ENCODE assay signal across 15 mouse cellular contexts in the genomic region with DNA sequence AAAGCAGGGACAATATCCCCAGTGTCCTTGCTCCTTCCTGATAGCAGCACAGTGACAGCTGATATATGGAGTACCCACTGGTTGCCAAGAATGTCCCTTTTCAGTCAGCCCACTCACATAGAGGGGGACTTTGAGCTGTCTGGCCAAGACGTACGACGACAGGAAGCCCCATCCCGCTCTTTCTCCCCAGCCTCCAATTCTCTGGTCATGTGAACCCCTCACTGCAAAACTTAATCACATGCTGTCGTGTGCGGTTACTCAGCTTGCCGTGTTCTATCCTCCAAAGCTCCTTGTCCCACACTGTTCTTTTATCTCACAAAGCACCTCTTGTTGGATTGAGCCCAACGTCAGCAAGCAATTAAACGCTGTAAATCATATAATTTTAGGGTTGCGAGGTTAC.
DNase-seq lines count a peak whose midpoint lies in the region; ATAC-seq and TF ChIP-seq lines count a peak whose summit lies in the region.
"Had no signal": no experiment of that assay in that cellular context is flagged by ENCODE, and none has a peak within 500 bp of the region (broad histone marks: within the 10 kb centered on the region; RNA-seq: fewer than 3 reads in every experiment).

No protein-coding gene starts in this region.

- H3K36me3 ChIP-seq in kidney, postnatal 0 days (ENCODE audit: insufficient read depth, low read length): no peaks in the 10 kb centered on the region
- H3K36me3 ChIP-seq in intestine, embryonic 14.5 days (ENCODE audit: control insufficient read depth, insufficient read depth, low read length): no peaks in the 10 kb centered on the region
- H3K36me3 ChIP-seq in neural tube, embryonic 11.5 days (ENCODE audit: control insufficient read depth, insufficient read depth, low read length): no peaks in the 10 kb centered on the region

- no peak overlapping the region for H3K27ac ChIP-seq in kidney, postnatal 0 days
- H3K27ac ChIP-seq in intestine, embryonic 14.5 days (ENCODE audit: low read depth): 0 out of 2 replicates have a peak overlapping the region, but pooled peaks have one; percentile 12
- no peak overlapping the region for H3K27ac ChIP-seq in neural tube, embryonic 11.5 days (ENCODE audit: low read depth, low read length)
- H3K27ac ChIP-seq: gastrocnemius, adult 2 months had no signal

- WGBS in kidney, postnatal 0 days: 16% methylated on average over 10 of the region's 10 CpGs
- 45% methylated on average over 10 of the region's 10 CpGs for WGBS in intestine, embryonic 14.5 days
- WGBS in neural tube, embryonic 11.5 days: 32% methylated on average over 10 of the region's 10 CpGs

- H3K4me3 ChIP-seq in kidney, postnatal 0 days (replicated peaks; ENCODE audit: low read depth, low read length): no peak overlapping the region
- no peak overlapping the region for H3K4me3 ChIP-seq in intestine, embryonic 14.5 days (ENCODE audit: low read depth, low read length)
- no peak overlapping the region for H3K4me3 ChIP-seq in neural tube, embryonic 11.5 days (ENCODE audit: low read depth, low read length)
- H3K4me3 ChIP-seq: erythroblast, embryonic 14.5 days; gastrocnemius, adult 2 months had no signal

- no peak for ATAC-seq in kidney, postnatal 0 days (replicated peaks; ENCODE audit: low FRiP score, low read depth)
- peak; percentile 64 for ATAC-seq in intestine, embryonic 14.5 days (replicated peaks; ENCODE audit: low FRiP score, low TSS enrichment, low read depth)
- ATAC-seq in neural tube, embryonic 11.5 days (ENCODE audit: insufficient read depth, low FRiP score, low TSS enrichment): peak; percentile 76

- H3K4me2 ChIP-seq in kidney, postnatal 0 days (ENCODE audit: low read length): no peak overlapping the region
- no peak overlapping the region for H3K4me2 ChIP-seq in intestine, embryonic 14.5 days (ENCODE audit: low read length)
- no peak overlapping the region for H3K4me2 ChIP-seq in neural tube, embryonic 11.5 days (ENCODE audit: low read depth)
- H3K4me2 ChIP-seq: liver, embryonic 11.5 days had no signal

- no peaks in the 10 kb centered on the region for H3K9me3 ChIP-seq in kidney, postnatal 0 days (replicated peaks; ENCODE audit: low read length)
- H3K9me3 ChIP-seq in intestine, embryonic 14.5 days (ENCODE audit: control insufficient read depth, low read length): no peaks in the 10 kb centered on the region
- no peaks in the 10 kb centered on the region for H3K9me3 ChIP-seq in neural tube, embryonic 11.5 days (ENCODE audit: control insufficient read depth, low read length)

- no peaks in the 10 kb centered on the region for H3K27me3 ChIP-seq in kidney, postnatal 0 days (ENCODE audit: insufficient read depth, low read length)
- no peaks in the 10 kb centered on the region for H3K27me3 ChIP-seq in intestine, embryonic 14.5 days (replicated peaks; ENCODE audit: control insufficient read depth, insufficient read depth, low read length)
- H3K27me3 ChIP-seq in neural tube, embryonic 11.5 days (ENCODE audit: control insufficient read depth, insufficient read depth, low read length): no peaks in the 10 kb centered on the region

- DNase-seq in adrenal gland, postnatal 10 days: peak; percentile 8
- DNase-seq in adrenal gland, postnatal 25 days: no peak
- peak; percentile 65 for DNase-seq in kidney, postnatal 0 days (ENCODE audit: low spot score)
- no peak for DNase-seq in kidney, adult 11 months
- DNase-seq in intestine, embryonic 14.5 days (ENCODE audit: low spot score): no peak
- peak; percentile 43 for DNase-seq in neural tube, embryonic 11.5 days (ENCODE audit: low spot score)
- DNase-seq in embryo, embryonic 9.5 days (ENCODE audit: extremely low spot score): no peak
- no peak for DNase-seq in thymus, postnatal 36 days
- DNase-seq: adrenal gland, adult 8-10 months; cerebellum, adult 9-10 months; gastrocnemius, adult 2 months; heart, postnatal 14 days; thymus, adult 2 months had no signal

- no peaks in the 10 kb centered on the region for H3K4me1 ChIP-seq in kidney, postnatal 0 days (replicated peaks; ENCODE audit: insufficient read depth, low read length)
- peaks cover 16% of the 10 kb centered on the region for H3K4me1 ChIP-seq in intestine, embryonic 14.5 days (replicated peaks; ENCODE audit: control insufficient read depth, insufficient read depth, low read length)
- peaks cover 5% of the 10 kb centered on the region; the same call in 1 of the 2 replicates for H3K4me1 ChIP-seq in neural tube, embryonic 11.5 days (ENCODE audit: control insufficient read depth, insufficient read depth, low read length)

- no peak overlapping the region for H3K9ac ChIP-seq in kidney, postnatal 0 days (ENCODE audit: low read depth, low read length)
- no peak overlapping the region for H3K9ac ChIP-seq in intestine, embryonic 14.5 days (ENCODE audit: low read length)
- no peak overlapping the region for H3K9ac ChIP-seq in neural tube, embryonic 11.5 days (ENCODE audit: low read length)

- no peak for TF ChIP-seq CTCF in kidney, postnatal 0 days (IDR thresholded peaks at IDR 0.05; ENCODE audit: low read depth)

Comparison
In these comparisons a context has a peak if more than half of its experiments do, and no peak if none do; other contexts are left out.
1. DNase-seq: peak in adrenal gland, postnatal 10 days (single experiment), kidney, postnatal 0 days (single experiment) and neural tube, embryonic 11.5 days (single experiment); none in adrenal gland, postnatal 25 days (single experiment), kidney, adult 11 months (single experiment), intestine, embryonic 14.5 days (single experiment), embryo, embryonic 9.5 days (single experiment) and thymus, postnatal 36 days (0 of 2).